Mouse (Mus musculus) layer of hippocampus, postnatal 36 days (tissue): ENCODE data around the gene Fzd2. TPM values are rescaled to one million over a fixed set of nuclear protein-coding genes. Genes with fewer than 3 reads are reported as not detected.

ENCODE experiments used
- total RNA-seq, 2 experiments: library from RNA; stranded (reverse); gene quantifications; 2 replicates each; pipeline ENCODE4 v1.2.3; 2021

The Fzd2 gene
- total RNA-seq, 2 experiments from 2014 or later: 6.3 to 8.9 TPM

Other genes starting within 250 kb of the Fzd2 start
- under 1 TPM; 0.10 to 0.15 TPM for gene Slc4a1, start 238.2 kb upstream of the Fzd2 start, total RNA-seq
- gene Rundc3a, start 211.0 kb upstream of the Fzd2 start, total RNA-seq: 100 to 1,000 TPM; 455 to 507 TPM
- gene Slc25a39, start 196.4 kb upstream of the Fzd2 start, total RNA-seq: 10 to 100 TPM; 61.9 to 64.0 TPM
- gene Grn, start 174.1 kb upstream of the Fzd2 start, total RNA-seq: 10 to 100 TPM; 60.3 to 68.3 TPM
- gene Fam171a2, start 156.7 kb upstream of the Fzd2 start, total RNA-seq: 100 to 1,000 TPM in 1 of 2 experiments, 10 to 100 TPM in 1; 97.3 to 111 TPM
- gene Itga2b, start 134.3 kb upstream of the Fzd2 start, total RNA-seq: 1 to 10 TPM; 1.3 to 3.8 TPM
- 10 to 100 TPM; 44.1 to 58.6 TPM for gene Gpatch8, start 48.0 kb upstream of the Fzd2 start, total RNA-seq
- gene Gm11627, start 24.9 kb upstream of the Fzd2 start, total RNA-seq: 1 to 10 TPM in 1 of 2 experiments, under 1 TPM in 1; 0.90 to 3.2 TPM
- not detected for gene Meioc, start 59.3 kb downstream of the Fzd2 start, total RNA-seq
- gene Ccdc43, start 93.4 kb downstream of the Fzd2 start, total RNA-seq: 10 to 100 TPM; 36.4 to 39.7 TPM
- gene Adam11, start 157.0 kb downstream of the Fzd2 start, total RNA-seq: 100 to 1,000 TPM; 188 to 201 TPM
- 1 to 10 TPM; 5.1 TPM for gene Gjc1, start 215.3 kb downstream of the Fzd2 start, total RNA-seq
- 1 to 10 TPM; 2.0 to 4.6 TPM for gene Higd1b, start 231.5 kb downstream of the Fzd2 start, total RNA-seq